Mouse (Mus musculus) CH12.LX (cell line): ENCODE results near the gene Exd1. TPM values are rescaled to one million over a fixed set of nuclear protein-coding genes. Genes with fewer than 3 reads are reported as not detected.
A peak's percentile ranks its signal among the peaks of the same experiment; 100 is the strongest.

Source experiments
- DNase-seq: peaks from one replicate; pipeline ENCODE4 v3.0.0-alpha.2; 2013; ENCODE audit errors: extremely low read depth
- H3K27ac ChIP-seq: 2 replicates; pipeline ENCODE4 v1.5.1; 2012; ENCODE audit warnings: low read depth, mild to moderate bottlenecking, control low read depth, moderate library complexity; ENCODE audit not compliant: insufficient read depth
- H3K27me3 ChIP-seq: replicated peaks from 2 replicates; pipeline ENCODE3; 2012; ENCODE audit warnings: inconsistent platforms
- H3K36me3 ChIP-seq, 2 experiments: replicated peaks in 1 of 2; 2 replicates each; pipeline versions ENCODE3 to v1.6.1; 2012; ENCODE audit warnings: inconsistent platforms in 1 of 2, low read length in 1 of 2, mild to moderate bottlenecking in 1 of 2, mixed read lengths in 1 of 2, moderate library complexity in 1 of 2; ENCODE audit not compliant: control insufficient read depth in 1 of 2, insufficient read depth in 1 of 2
- H3K4me1 ChIP-seq, 2 experiments: 2 replicates each; pipeline ENCODE4 v1.6.1; 2012; ENCODE audit warnings: inconsistent platforms in 1 of 2, moderate library complexity in 1 of 2; ENCODE audit not compliant: insufficient read depth in 2 of 2, control insufficient read depth in 1 of 2
- H3K4me2 ChIP-seq: 2 replicates; pipeline ENCODE4 v1.6.1; 2012; ENCODE audit warnings: low read depth, mild to moderate bottlenecking, control low read depth; ENCODE audit not compliant: poor library complexity, insufficient read depth, severe bottlenecking
- H3K4me3 ChIP-seq, 3 experiments: fragments of 150-350 bp in 1 of 3; sonication (generic) in 1 of 3; replicated peaks in 1 of 3; 2 replicates each; pipeline versions ENCODE3 to v1.5.1; 2011 to 2012; ENCODE audit warnings: low read depth in 2 of 3, low read length in 2 of 3, mild to moderate bottlenecking in 2 of 3, moderate library complexity in 2 of 3, control low read depth in 1 of 3, improper control_type of control experiment in 1 of 3, inconsistent platforms in 1 of 3, mixed read lengths in 1 of 3; ENCODE audit not compliant: poor library complexity in 1 of 3
- H3K79me2 ChIP-seq: replicated peaks from 2 replicates; pipeline ENCODE4 v1.6.1; 2012; ENCODE audit warnings: mild to moderate bottlenecking, moderate library complexity; ENCODE audit not compliant: control insufficient read depth, poor library complexity, insufficient read depth, severe bottlenecking; ENCODE audit errors: extremely low read depth
- H3K9ac ChIP-seq: 2 replicates; pipeline ENCODE4 v1.6.1; 2012; ENCODE audit warnings: low read depth, mild to moderate bottlenecking, control low read depth, moderate library complexity; ENCODE audit not compliant: insufficient read depth
- H3K9me3 ChIP-seq: replicated peaks from 2 replicates; pipeline ENCODE3; 2012; ENCODE audit warnings: low read length, inconsistent platforms, mixed read lengths
- CHD1 ChIP-seq: IDR thresholded peaks from 2 replicates; pipeline ENCODE4 v1.6.1; 2012; ENCODE audit warnings: low read depth, low read length, improper control_type of control experiment, inconsistent platforms
- EP300 ChIP-seq: IDR thresholded peaks from 2 replicates; pipeline ENCODE4 v1.6.1; 2011; ENCODE audit warnings: low read length, improper control_type of control experiment
- GABPA ChIP-seq: IDR thresholded peaks from 2 replicates; pipeline ENCODE4 v1.6.1; 2012; ENCODE audit warnings: low read depth, low read length, improper control_type of control experiment, inconsistent platforms; ENCODE audit not compliant: insufficient replicate concordance
- HCFC1 ChIP-seq: IDR thresholded peaks from 2 replicates; pipeline ENCODE4 v1.6.1; 2012; ENCODE audit warnings: low read depth, mild to moderate bottlenecking, inconsistent platforms, low read length, improper control_type of control experiment
- IRF4 ChIP-seq: IDR thresholded peaks from 2 replicates; pipeline ENCODE4 v1.6.1; 2014; ENCODE audit warnings: low read depth, mild to moderate bottlenecking, inconsistent platforms, low read length, improper control_type of control experiment
- JUND ChIP-seq: conservative IDR thresholded peaks from 2 replicates; pipeline ENCODE4 v1.6.1; 2011; ENCODE audit warnings: low read depth, low read length, improper control_type of control experiment
- KAT2A ChIP-seq: IDR thresholded peaks from 2 replicates; pipeline ENCODE4 v1.6.1; 2012; ENCODE audit warnings: low read length, improper control_type of control experiment, inconsistent platforms; ENCODE audit not compliant: insufficient replicate concordance
- MAX ChIP-seq: IDR thresholded peaks from 2 replicates; pipeline ENCODE4 v1.6.1; 2011; ENCODE audit warnings: low read length, improper control_type of control experiment
- MAZ ChIP-seq: IDR thresholded peaks from 2 replicates; pipeline ENCODE4 v1.6.1; 2012; ENCODE audit warnings: low read depth, mild to moderate bottlenecking, inconsistent platforms, low read length, improper control_type of control experiment, moderate library complexity
- PAX5 ChIP-seq: IDR thresholded peaks from 2 replicates; pipeline ENCODE4 v1.6.1; 2012; ENCODE audit warnings: low read length, inconsistent platforms, mixed read lengths
- RAD21 ChIP-seq: IDR thresholded peaks from 2 replicates; pipeline ENCODE4 v1.6.1; 2011; ENCODE audit warnings: low read depth, mild to moderate bottlenecking, low read length, improper control_type of control experiment, moderate library complexity
- SIN3A ChIP-seq: IDR thresholded peaks from 2 replicates; pipeline ENCODE4 v1.6.1; 2012; ENCODE audit warnings: low read length, improper control_type of control experiment, inconsistent platforms
- SMC3 ChIP-seq: IDR thresholded peaks from 2 replicates; pipeline ENCODE4 v1.6.1; 2011; ENCODE audit warnings: low read depth, low read length, improper control_type of control experiment
- TCF12 ChIP-seq: IDR thresholded peaks from 2 replicates; pipeline ENCODE4 v1.6.1; 2014; ENCODE audit warnings: low read depth, mild to moderate bottlenecking, inconsistent platforms, low read length, improper control_type of control experiment
- USF1 ChIP-seq: IDR thresholded peaks from 2 replicates; pipeline ENCODE4 v1.6.1; 2014; ENCODE audit warnings: low read depth, mild to moderate bottlenecking, inconsistent platforms, low read length, improper control_type of control experiment
- ZKSCAN1 ChIP-seq: IDR thresholded peaks from 2 replicates; pipeline ENCODE4 v1.6.1; 2012; ENCODE audit warnings: low read depth, inconsistent platforms, low read length, improper control_type of control experiment, borderline replicate concordance
- dilution Hi-C: fragments of 300-500 bp; cut with MboI; formaldehyde crosslinking; loops from 2 replicates; pipeline ENCODE4 v1.14.3; 2020; ENCODE audit warnings: low sequenced_read_pairs; ENCODE audit not compliant: extremely low pct_unique_long_range_greater_than_20kb, extremely low pct_ligation_motif_present
- in situ Hi-C: fragments of 300-500 bp; cut with MboI; formaldehyde crosslinking; loops from 3 replicates; pipeline ENCODE4 v1.14.3; 2019; ENCODE audit warnings: low sequenced_read_pairs, low pct_ligation_motif_present, low pct_unique_long_range_greater_than_20kb, mixed read lengths
- polyA plus RNA-seq: library from polyadenylated mRNA; unstranded; fragments of >175 nt; gene quantifications from 2 replicates; pipeline ENCODE4 v1.2.1, GENCODE M21; 2012; ENCODE audit warnings: low read depth; ENCODE audit not compliant: insufficient read length
- total RNA-seq, 2 experiments: library from RNA; depleted of rRNA; stranded (reverse); fragments of 300-350 nt in 1 of 2; fragments of >200 nt in 1 of 2; gene quantifications; 2 replicates each; pipeline ENCODE4 v1.2.3; 2012 to 2014

The Exd1 gene
- total and polyA plus RNA-seq, 3 experiments = 0.17 to 0.39 (median 0.25) TPM

- Histone ChIP-seq H3K79me2 (no peaks in the 10 kb centered on the region), H3K9ac (no peak overlapping the region), H3K4me2 (no peak overlapping the region), H3K9me3 (no peaks in the 10 kb centered on the region), H3K4me1 (peaks cover 2 to 30% of the 10 kb centered on the region in 2 experiments; a peak in 3 of 4 replicates), H3K27me3 (no peaks in the 10 kb centered on the region), H3K36me3 (peaks cover 6 to 22% of the 10 kb centered on the region in 2 experiments), H3K4me3 (no peak overlapping the region), H3K27ac (no peak overlapping the region)
- dilution Hi-C loops = no loop called here
- in situ Hi-C loops = no loop called here
- TF ChIP-seq SMC3 = no peak
- no peak for TF ChIP-seq TCF12
- no peak for TF ChIP-seq RAD21
- TF ChIP-seq PAX5 = no peak
- TF ChIP-seq ZKSCAN1 = no peak
- no peak for TF ChIP-seq MAX
- no peak for TF ChIP-seq IRF4
- TF ChIP-seq SIN3A = no peak
- no peak for TF ChIP-seq USF1
- TF ChIP-seq GABPA = no peak
- TF ChIP-seq KAT2A = no peak
- no peak for TF ChIP-seq HCFC1
- TF ChIP-seq CHD1 = no peak
- no peak for TF ChIP-seq MAZ
- TF ChIP-seq JUND = no peak
- DNase-seq = no peak
These were observed 17.9 kb upstream of the Exd1 start for GRCm38 (mm10) chr2:119565284-119565683.

- Histone ChIP-seq H3K4me1 (peaks cover 10 to 32% of the 10 kb centered on the region in 2 experiments), H3K36me3 (peaks cover 6 to 16% of the 10 kb centered on the region in 2 experiments), H3K27me3 (no peaks in the 10 kb centered on the region), H3K79me2 (no peaks in the 10 kb centered on the region), H3K4me2 (no peak overlapping the region), H3K9me3 (no peaks in the 10 kb centered on the region), H3K27ac (no peak overlapping the region), H3K4me3 (no peak overlapping the region), H3K9ac (no peak overlapping the region)
- dilution Hi-C loops (no loop called here), in situ Hi-C loops (no loop called here)
- DNase-seq = peak; percentile 33
- TF ChIP-seq EP300 (peak; percentile 42; the same call in 1 of the 2 replicates), KAT2A (no peak), MAZ (no peak)
These were observed 14.4 kb upstream of the Exd1 start for GRCm38 (mm10) chr2:119561794-119562193.
